Mouse (Mus musculus) CH12.LX (cell line): ENCODE results near the gene Atf1. TPM values are rescaled to one million over a fixed set of nuclear protein-coding genes. Genes with fewer than 3 reads are reported as not detected.

Experiments used
- DNase-seq: peaks from one replicate; pipeline ENCODE4 v3.0.0-alpha.2; 2013; ENCODE audit errors: extremely low read depth
- H3K27ac ChIP-seq: 2 replicates; pipeline ENCODE4 v1.5.1; 2012; ENCODE audit warnings: low read depth, mild to moderate bottlenecking, control low read depth, moderate library complexity; ENCODE audit not compliant: insufficient read depth
- H3K27me3 ChIP-seq: replicated peaks from 2 replicates; pipeline ENCODE3; 2012; ENCODE audit warnings: inconsistent platforms
- H3K36me3 ChIP-seq, 2 experiments: replicated peaks in 1 of 2; 2 replicates each; pipeline versions ENCODE3 to v1.6.1; 2012; ENCODE audit warnings: inconsistent platforms in 1 of 2, low read length in 1 of 2, mild to moderate bottlenecking in 1 of 2, mixed read lengths in 1 of 2, moderate library complexity in 1 of 2; ENCODE audit not compliant: control insufficient read depth in 1 of 2, insufficient read depth in 1 of 2
- H3K4me1 ChIP-seq, 2 experiments: 2 replicates each; pipeline ENCODE4 v1.6.1; 2012; ENCODE audit warnings: inconsistent platforms in 1 of 2, moderate library complexity in 1 of 2; ENCODE audit not compliant: insufficient read depth in 2 of 2, control insufficient read depth in 1 of 2
- H3K4me2 ChIP-seq: 2 replicates; pipeline ENCODE4 v1.6.1; 2012; ENCODE audit warnings: low read depth, mild to moderate bottlenecking, control low read depth; ENCODE audit not compliant: poor library complexity, insufficient read depth, severe bottlenecking
- H3K4me3 ChIP-seq, 3 experiments: fragments of 150-350 bp in 1 of 3; sonication (generic) in 1 of 3; replicated peaks in 1 of 3; 2 replicates each; pipeline versions ENCODE3 to v1.5.1; 2011 to 2012; ENCODE audit warnings: low read depth in 2 of 3, low read length in 2 of 3, mild to moderate bottlenecking in 2 of 3, moderate library complexity in 2 of 3, control low read depth in 1 of 3, improper control_type of control experiment in 1 of 3, inconsistent platforms in 1 of 3, mixed read lengths in 1 of 3; ENCODE audit not compliant: poor library complexity in 1 of 3
- H3K79me2 ChIP-seq: replicated peaks from 2 replicates; pipeline ENCODE4 v1.6.1; 2012; ENCODE audit warnings: mild to moderate bottlenecking, moderate library complexity; ENCODE audit not compliant: control insufficient read depth, poor library complexity, insufficient read depth, severe bottlenecking; ENCODE audit errors: extremely low read depth
- H3K9ac ChIP-seq: 2 replicates; pipeline ENCODE4 v1.6.1; 2012; ENCODE audit warnings: low read depth, mild to moderate bottlenecking, control low read depth, moderate library complexity; ENCODE audit not compliant: insufficient read depth
- H3K9me3 ChIP-seq: replicated peaks from 2 replicates; pipeline ENCODE3; 2012; ENCODE audit warnings: low read length, inconsistent platforms, mixed read lengths
- BHLHE40 ChIP-seq: IDR thresholded peaks from 2 replicates; pipeline ENCODE4 v1.6.1; 2011; ENCODE audit warnings: mild to moderate bottlenecking, low read depth, low read length, improper control_type of control experiment
- CHD1 ChIP-seq: IDR thresholded peaks from 2 replicates; pipeline ENCODE4 v1.6.1; 2012; ENCODE audit warnings: low read depth, low read length, improper control_type of control experiment, inconsistent platforms
- CHD2 ChIP-seq: IDR thresholded peaks from 2 replicates; pipeline ENCODE4 v1.6.1; 2011; ENCODE audit warnings: low read length, improper control_type of control experiment
- CTCF ChIP-seq, 2 experiments: IDR thresholded peaks in 1 of 2; conservative IDR thresholded peaks in 1 of 2; 2 replicates each; pipeline ENCODE4 v1.5.1; 2011 to 2012; ENCODE audit warnings: low read depth in 2 of 2, low read length in 2 of 2, improper control_type of control experiment in 1 of 2, inconsistent platforms in 1 of 2, mild to moderate bottlenecking in 1 of 2, moderate library complexity in 1 of 2
- E2F4 ChIP-seq: IDR thresholded peaks from 2 replicates; pipeline ENCODE4 v1.6.1; 2011; ENCODE audit warnings: low read depth, low read length, improper control_type of control experiment; ENCODE audit not compliant: insufficient replicate concordance
- ELF1 ChIP-seq: IDR thresholded peaks from 2 replicates; pipeline ENCODE4 v1.6.1; 2014; ENCODE audit warnings: low read depth, mild to moderate bottlenecking, inconsistent platforms, low read length, improper control_type of control experiment
- GABPA ChIP-seq: IDR thresholded peaks from 2 replicates; pipeline ENCODE4 v1.6.1; 2012; ENCODE audit warnings: low read depth, low read length, improper control_type of control experiment, inconsistent platforms; ENCODE audit not compliant: insufficient replicate concordance
- HCFC1 ChIP-seq: IDR thresholded peaks from 2 replicates; pipeline ENCODE4 v1.6.1; 2012; ENCODE audit warnings: low read depth, mild to moderate bottlenecking, inconsistent platforms, low read length, improper control_type of control experiment
- IRF4 ChIP-seq: IDR thresholded peaks from 2 replicates; pipeline ENCODE4 v1.6.1; 2014; ENCODE audit warnings: low read depth, mild to moderate bottlenecking, inconsistent platforms, low read length, improper control_type of control experiment
- JUN ChIP-seq: IDR thresholded peaks from 2 replicates; pipeline ENCODE4 v1.6.1; 2011; ENCODE audit warnings: low read depth, mild to moderate bottlenecking, low read length, improper control_type of control experiment, moderate library complexity; ENCODE audit not compliant: insufficient read depth
- JUND ChIP-seq: conservative IDR thresholded peaks from 2 replicates; pipeline ENCODE4 v1.6.1; 2011; ENCODE audit warnings: low read depth, low read length, improper control_type of control experiment
- KAT2A ChIP-seq: IDR thresholded peaks from 2 replicates; pipeline ENCODE4 v1.6.1; 2012; ENCODE audit warnings: low read length, improper control_type of control experiment, inconsistent platforms; ENCODE audit not compliant: insufficient replicate concordance
- MAFK ChIP-seq: IDR thresholded peaks from 2 replicates; pipeline ENCODE4 v1.6.1; 2011; ENCODE audit warnings: low read length, improper control_type of control experiment; ENCODE audit not compliant: insufficient replicate concordance
- MAX ChIP-seq: IDR thresholded peaks from 2 replicates; pipeline ENCODE4 v1.6.1; 2011; ENCODE audit warnings: low read length, improper control_type of control experiment
- MAZ ChIP-seq: IDR thresholded peaks from 2 replicates; pipeline ENCODE4 v1.6.1; 2012; ENCODE audit warnings: low read depth, mild to moderate bottlenecking, inconsistent platforms, low read length, improper control_type of control experiment, moderate library complexity
- MEF2A ChIP-seq: IDR thresholded peaks from 2 replicates; pipeline ENCODE4 v1.6.1; 2014; ENCODE audit warnings: low read depth, mild to moderate bottlenecking, inconsistent platforms, low read length, improper control_type of control experiment, borderline replicate concordance
- MXI1 ChIP-seq: IDR thresholded peaks from 2 replicates; pipeline ENCODE4 v1.6.1; 2011; ENCODE audit warnings: mild to moderate bottlenecking, low read depth, low read length, improper control_type of control experiment
- MYC ChIP-seq: IDR thresholded peaks from 2 replicates; pipeline ENCODE4 v1.6.1; 2011; ENCODE audit warnings: low read depth, mild to moderate bottlenecking, improper control_type of control experiment, low read length
- NELFE ChIP-seq: IDR thresholded peaks from 2 replicates; pipeline ENCODE4 v1.6.1; 2011; ENCODE audit warnings: low read depth, low read length, improper control_type of control experiment
- NRF1 ChIP-seq: IDR thresholded peaks from 2 replicates; pipeline ENCODE4 v1.6.1; 2014; ENCODE audit warnings: low read depth, mild to moderate bottlenecking, inconsistent platforms, low read length, improper control_type of control experiment, moderate library complexity
- PAX5 ChIP-seq: IDR thresholded peaks from 2 replicates; pipeline ENCODE4 v1.6.1; 2012; ENCODE audit warnings: low read length, inconsistent platforms, mixed read lengths
- POLR2A ChIP-seq: IDR thresholded peaks from 2 replicates; pipeline ENCODE4 v1.6.1; 2011; ENCODE audit warnings: low read depth, mild to moderate bottlenecking, improper control_type of control experiment, low read length
- POLR2AphosphoS2 ChIP-seq: IDR thresholded peaks from 2 replicates; pipeline ENCODE4 v1.6.1; 2011; ENCODE audit warnings: low read depth, low read length, improper control_type of control experiment
- RAD21 ChIP-seq: IDR thresholded peaks from 2 replicates; pipeline ENCODE4 v1.6.1; 2011; ENCODE audit warnings: low read depth, mild to moderate bottlenecking, low read length, improper control_type of control experiment, moderate library complexity
- RCOR1 ChIP-seq: conservative IDR thresholded peaks from 2 replicates; pipeline ENCODE4 v1.6.1; 2012; ENCODE audit warnings: low read depth, mild to moderate bottlenecking, inconsistent platforms, low read length, improper control_type of control experiment
- SMC3 ChIP-seq: IDR thresholded peaks from 2 replicates; pipeline ENCODE4 v1.6.1; 2011; ENCODE audit warnings: low read depth, low read length, improper control_type of control experiment
- TBP ChIP-seq: conservative IDR thresholded peaks from 2 replicates; pipeline ENCODE4 v1.6.1; 2011; ENCODE audit warnings: low read depth, low read length, improper control_type of control experiment
- TCF12 ChIP-seq: IDR thresholded peaks from 2 replicates; pipeline ENCODE4 v1.6.1; 2014; ENCODE audit warnings: low read depth, mild to moderate bottlenecking, inconsistent platforms, low read length, improper control_type of control experiment
- UBTF ChIP-seq: IDR thresholded peaks from 2 replicates; pipeline ENCODE4 v1.6.1; 2012; ENCODE audit warnings: low read depth, mild to moderate bottlenecking, inconsistent platforms, low read length, improper control_type of control experiment, moderate library complexity
- USF1 ChIP-seq: IDR thresholded peaks from 2 replicates; pipeline ENCODE4 v1.6.1; 2014; ENCODE audit warnings: low read depth, mild to moderate bottlenecking, inconsistent platforms, low read length, improper control_type of control experiment
- ZC3H11A ChIP-seq: IDR thresholded peaks from 2 replicates; pipeline ENCODE4 v1.6.1; 2012; ENCODE audit warnings: low read depth, mild to moderate bottlenecking, inconsistent platforms, low read length, improper control_type of control experiment
- ZMIZ1 ChIP-seq: IDR thresholded peaks from 2 replicates; pipeline ENCODE4 v1.6.1; 2012; ENCODE audit warnings: low read depth, mild to moderate bottlenecking, inconsistent platforms, low read length, improper control_type of control experiment
- ZNF384 ChIP-seq: IDR thresholded peaks from 2 replicates; pipeline ENCODE4 v1.6.1; 2012; ENCODE audit warnings: low read depth, low read length, improper control_type of control experiment, inconsistent platforms
- dilution Hi-C: fragments of 300-500 bp; cut with MboI; formaldehyde crosslinking; loops from 2 replicates; pipeline ENCODE4 v1.14.3; 2020; ENCODE audit warnings: low sequenced_read_pairs; ENCODE audit not compliant: extremely low pct_unique_long_range_greater_than_20kb, extremely low pct_ligation_motif_present
- in situ Hi-C: fragments of 300-500 bp; cut with MboI; formaldehyde crosslinking; loops from 3 replicates; pipeline ENCODE4 v1.14.3; 2019; ENCODE audit warnings: low sequenced_read_pairs, low pct_ligation_motif_present, low pct_unique_long_range_greater_than_20kb, mixed read lengths
- polyA plus RNA-seq: library from polyadenylated mRNA; unstranded; fragments of >175 nt; gene quantifications from 2 replicates; pipeline ENCODE4 v1.2.1, GENCODE M21; 2012; ENCODE audit warnings: low read depth; ENCODE audit not compliant: insufficient read length
- total RNA-seq, 2 experiments: library from RNA; depleted of rRNA; stranded (reverse); fragments of 300-350 nt in 1 of 2; fragments of >200 nt in 1 of 2; gene quantifications; 2 replicates each; pipeline ENCODE4 v1.2.3; 2012 to 2014

The Atf1 gene
- total and polyA plus RNA-seq, 3 experiments: 28.2 to 133 (median 51.1) TPM

- DNase-seq: no peak
- dilution Hi-C loops (no loop called here), in situ Hi-C loops (no loop called here)
- Histone ChIP-seq H3K4me1 (peaks cover 7 to 40% of the 10 kb centered on the region in 2 experiments), H3K27me3 (no peaks in the 10 kb centered on the region), H3K4me2 (peak overlapping the region; percentile 52), H3K27ac (peak overlapping the region; percentile 84), H3K79me2 (no peaks in the 10 kb centered on the region), H3K9me3 (no peaks in the 10 kb centered on the region), H3K4me3 (peak overlapping the region in 2 of 3 experiments; percentile 12 to 29), H3K36me3 (peaks cover 53 to 81% of the 10 kb centered on the region in 2 experiments), H3K9ac (no peak overlapping the region)
- TF ChIP-seq E2F4 (no peak), MYC (no peak), RAD21 (peak; percentile 51), SMC3 (peak; percentile 56), CTCF (conservative IDR thresholded peaks at IDR 0.05 in 1 of 2, IDR thresholded peaks at IDR 0.05 in 1 of 2; ENCODE audit: low read depth in 2 of 2, low read length in 2 of 2) (peak; percentile 63 to 66), IRF4 (no peak), MXI1 (no peak)
Measured at GRCm38 (mm10) chr15:100188542-100188941, 39.1 kb upstream of the Atf1 start.

DNA sequence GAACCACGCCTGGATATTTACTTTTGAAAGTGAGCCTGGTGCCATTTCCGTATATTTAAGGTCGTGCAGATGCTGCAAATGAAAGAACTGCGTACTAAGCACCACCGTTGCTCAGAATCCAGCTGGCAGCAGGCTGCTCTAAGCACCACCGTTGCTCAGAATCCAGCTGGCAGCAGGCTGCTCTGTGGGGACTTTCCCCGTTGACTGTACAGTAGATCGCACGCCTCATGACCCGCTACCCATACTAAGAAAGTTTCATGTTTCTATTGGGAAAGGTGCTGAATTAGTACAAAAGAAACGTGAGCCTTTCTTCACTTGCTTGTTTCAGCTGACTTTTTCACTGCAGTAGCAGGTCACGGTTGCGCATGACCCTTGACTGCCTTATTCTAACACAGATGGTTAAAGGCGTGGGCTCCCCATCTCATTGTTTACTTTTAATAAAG lies 38.6 kb upstream of the Atf1 start:
- dilution Hi-C loops (no loop called here), in situ Hi-C loops (no loop called here)
- Histone ChIP-seq H3K27ac (peak overlapping the region; percentile 84), H3K9ac (no peak overlapping the region), H3K79me2 (no peaks in the 10 kb centered on the region), H3K27me3 (no peaks in the 10 kb centered on the region), H3K4me3 (peak overlapping the region in 2 of 3 experiments; percentile 12 to 29), H3K4me1 (peaks cover 7 to 40% of the 10 kb centered on the region in 2 experiments), H3K9me3 (no peaks in the 10 kb centered on the region), H3K36me3 (peaks cover 57 to 82% of the 10 kb centered on the region in 2 experiments), H3K4me2 (peak overlapping the region; percentile 53)
- peak; percentile 91 for DNase-seq
- TF ChIP-seq TBP (peak; percentile 58; the same call in 1 of the 2 replicates), GABPA (no peak), KAT2A (no peak), HCFC1 (no peak), MAX (peak; percentile 66), MAZ (0 out of 2 replicates have a peak, but pooled peaks have one; percentile 40), ZC3H11A (no peak), MEF2A (peak; percentile 90; the same call in 1 of the 2 replicates), RAD21 (no peak), UBTF (peak; percentile 52; the same call in 1 of the 2 replicates), NELFE (no peak), NRF1 (peak; percentile 74), ELF1 (peak; percentile 59), JUN (no peak), ZNF384 (no peak), E2F4 (no peak), BHLHE40 (peak; percentile 100), PAX5 (no peak), CHD1 (no peak), ZMIZ1 (no peak), POLR2AphosphoS2 (no peak), CHD2 (no peak), MAFK (peak; percentile 36; the same call in 1 of the 2 replicates), IRF4 (peak; percentile 79), USF1 (no peak), TCF12 (peak; percentile 86), RCOR1 (peak; percentile 87; the same call in 1 of the 2 replicates), JUND (peak; percentile 36; the same call in 1 of the 2 replicates), POLR2A (no peak)
